ENCODE assay signal across 9 mouse cellular contexts in genomic region chr1:155201914-155202313, GRCm38 (mm10). TPM values are rescaled to one million over a fixed set of nuclear protein-coding genes. Genes with fewer than 3 reads are reported as not detected.
DNase-seq lines count a peak whose midpoint lies in the region; ATAC-seq and TF ChIP-seq lines count a peak whose summit lies in the region.
"Had no signal": no experiment of that assay in that cellular context is flagged by ENCODE, and none has a peak within 500 bp of the region (broad histone marks: within the 10 kb centered on the region; RNA-seq: fewer than 3 reads in every experiment).

No protein-coding gene starts in this region.

- ATAC-seq in intestine, embryonic 16.5 days, result peak; percentile 60
- peak; percentile 75 for ATAC-seq in lung, postnatal 0 days

- 0 out of 2 replicates have a peak overlapping the region, but pooled peaks have one; percentile 5 for H3K27ac ChIP-seq in gastrocnemius, adult 2 months
- H3K27ac ChIP-seq in MEL (ENCODE audit: control insufficient read depth, low read depth, low read length), result peak overlapping the region; percentile 83
- peak overlapping the region; percentile 81 for H3K27ac ChIP-seq in intestine, embryonic 16.5 days (ENCODE audit: low read length)
- H3K27ac ChIP-seq in lung, postnatal 0 days (ENCODE audit: low read length), result no peak overlapping the region

- TF ChIP-seq EP300 in MEL (IDR thresholded peaks at IDR 0.05; ENCODE audit: low read depth in 1 of 2, low read length in 2 of 2), result no peak
- TF ChIP-seq EP300 in lung, postnatal 0 days (IDR thresholded peaks at IDR 0.05), result no peak

- no peak for TF ChIP-seq RAD21 in MEL (IDR thresholded peaks at IDR 0.05; ENCODE audit: low read depth, low read length)

- no peaks in the 10 kb centered on the region for H3K9me3 ChIP-seq in MEL (replicated peaks; ENCODE audit: insufficient read depth, low read length)
- H3K9me3 ChIP-seq in intestine, embryonic 16.5 days (ENCODE audit: control insufficient read depth, low read length), result no peaks in the 10 kb centered on the region
- no peaks in the 10 kb centered on the region for H3K9me3 ChIP-seq in lung, postnatal 0 days (ENCODE audit: low read length)
- H3K9me3 ChIP-seq: megakaryocyte, embryonic 14.5 days had no signal

- no peak for TF ChIP-seq POLR2A in MEL (IDR thresholded peaks at IDR 0.05; ENCODE audit: control insufficient read depth in 1 of 2, insufficient read depth in 1 of 2, low read depth in 1 of 2, low read length in 2 of 2, poor library complexity in 1 of 2)

- H3K4me1 ChIP-seq in MEL (ENCODE audit: control insufficient read depth in 1 of 2, insufficient read depth in 2 of 2, low read length in 2 of 2), result peaks cover 5 to 16% of the 10 kb centered on the region in 2 experiments
- H3K4me1 ChIP-seq in intestine, embryonic 16.5 days (ENCODE audit: control insufficient read depth, insufficient read depth, low read length), result peaks cover 27% of the 10 kb centered on the region
- H3K4me1 ChIP-seq in lung, postnatal 0 days (ENCODE audit: insufficient read depth, low read depth, low read length), result no peaks in the 10 kb centered on the region

- no peak overlapping the region for H3K4me3 ChIP-seq in gastrocnemius, adult 2 months
- H3K4me3 ChIP-seq in MEL (ENCODE audit: control insufficient read depth in 1 of 2, insufficient read depth in 1 of 2, low read depth in 2 of 2, low read length in 2 of 2), result no peak overlapping the region
- no peak overlapping the region for H3K4me3 ChIP-seq in intestine, embryonic 16.5 days (ENCODE audit: low read length)
- no peak overlapping the region for H3K4me3 ChIP-seq in lung, postnatal 0 days (ENCODE audit: low read depth, low read length)
- H3K4me3 ChIP-seq: megakaryocyte, embryonic 14.5 days had no signal

- intact Hi-C loops in gastrocnemius, adult 2 months (cut with DNase I), result no loop called here
- intact Hi-C loops in gastrocnemius, postnatal 14 days (cut with DNase I; ENCODE audit: low total_unique reads), result no loop called here

- 74% methylated on average over 17 of the region's 17 CpGs for WGBS in intestine, embryonic 16.5 days
- WGBS in lung, postnatal 0 days, result 68% methylated on average over 17 of the region's 17 CpGs

- no peaks in the 10 kb centered on the region for H3K27me3 ChIP-seq in MEL (ENCODE audit: control insufficient read depth in 1 of 2, insufficient read depth in 2 of 2, low read length in 2 of 2)
- no peaks in the 10 kb centered on the region for H3K27me3 ChIP-seq in intestine, embryonic 16.5 days (replicated peaks; ENCODE audit: control insufficient read depth, insufficient read depth, low read length)
- H3K27me3 ChIP-seq in lung, postnatal 0 days (replicated peaks; ENCODE audit: insufficient read depth, low read length), result no peaks in the 10 kb centered on the region
- H3K27me3 ChIP-seq: megakaryocyte, embryonic 14.5 days had no signal

- no peak for DNase-seq in gastrocnemius, adult 2 months
- no peak for DNase-seq in gastrocnemius, postnatal 14 days
- DNase-seq in MEL (ENCODE audit: low read depth, low spot score), result no peak
- peak; percentile 76 for DNase-seq in lung, postnatal 0 days (ENCODE audit: low spot score)
- DNase-seq in cerebellum, postnatal 25 days, result no peak
- DNase-seq in adrenal gland, postnatal 10 days, result no peak
- no peak for DNase-seq in right cerebral cortex, adult 18-20 months

- peaks cover 3 to 17% of the 10 kb centered on the region in 2 experiments for H3K36me3 ChIP-seq in MEL (ENCODE audit: control insufficient read depth in 1 of 2, insufficient read depth in 2 of 2, low read length in 2 of 2)
- H3K36me3 ChIP-seq in intestine, embryonic 16.5 days (ENCODE audit: control insufficient read depth, insufficient read depth, low read length), result 0 out of 2 replicates have a peak, but pooled peaks cover 2% of the 10 kb centered on the region
- H3K36me3 ChIP-seq in lung, postnatal 0 days (ENCODE audit: insufficient read depth, low read length), result no peaks in the 10 kb centered on the region; the same call in 1 of the 2 replicates

- peak overlapping the region; percentile 21 for H3K9ac ChIP-seq in MEL (ENCODE audit: control insufficient read depth, low read depth, low read length, poor library complexity, severe bottlenecking)
- H3K9ac ChIP-seq in intestine, embryonic 16.5 days (ENCODE audit: low read depth, low read length), result no peak overlapping the region; the same call in 1 of the 2 replicates
- no peak overlapping the region for H3K9ac ChIP-seq in lung, postnatal 0 days (replicated peaks; ENCODE audit: low read depth)

- no peak overlapping the region for H3K4me2 ChIP-seq in intestine, embryonic 16.5 days (ENCODE audit: low read depth, low read length)
- H3K4me2 ChIP-seq in lung, postnatal 0 days (replicated peaks; ENCODE audit: low read depth, low read length), result no peak overlapping the region

- no peaks in the 10 kb centered on the region for H3K79me2 ChIP-seq in MEL (ENCODE audit: control insufficient read depth, insufficient read depth, low read length, poor library complexity)

- TF ChIP-seq CTCF in gastrocnemius, adult 2 months (IDR thresholded peaks at IDR 0.05), result no peak
- no peak for TF ChIP-seq CTCF in MEL (IDR thresholded peaks at IDR 0.05 in 2 of 3, conservative IDR thresholded peaks at IDR 0.05 in 1 of 3; ENCODE audit: control insufficient read depth in 1 of 3, insufficient read depth in 1 of 3, low read depth in 2 of 3, low read length in 3 of 3, poor library complexity in 1 of 3, severe bottlenecking in 1 of 3)
- TF ChIP-seq CTCF in lung, postnatal 0 days (IDR thresholded peaks at IDR 0.05), result no peak

TF ChIP-seq in MEL, 35 proteins besides CTCF, POLR2A, EP300 and RAD21:
- TF ChIP-seq TAL1 (IDR thresholded peaks at IDR 0.05; ENCODE audit: low read length), result no peak
- no peak for TF ChIP-seq MAFK (IDR thresholded peaks at IDR 0.05; ENCODE audit: borderline replicate concordance, low read depth, low read length)
- no peak for TF ChIP-seq MAZ (IDR thresholded peaks at IDR 0.05; ENCODE audit: low read depth, low read length)
- TF ChIP-seq RCOR1 (IDR thresholded peaks at IDR 0.05; ENCODE audit: low read depth, low read length), result no peak
- TF ChIP-seq POLR2AphosphoS5 (IDR thresholded peaks at IDR 0.05; ENCODE audit: borderline replicate concordance, low read depth, low read length), result no peak

RNA-seq across cellular contexts. Expression of gene BC034090, which starts 42.3 kb away (rescaled TPM):
- 1 to 10 TPM in 1 of 2 experiments, under 1 TPM in 1; 0.94 to 1.8 TPM for total RNA-seq in gastrocnemius, adult 2 months (2021)
- total RNA-seq in gastrocnemius, postnatal 14 days (2021), result 1 to 10 TPM; 3.8 to 4.3 TPM
- 0.10 and 0.12 TPM in 2 replicates for total RNA-seq in MEL (2012; rRNA removed)
- polyA plus RNA-seq in MEL (2012; ENCODE audit: insufficient read depth in 1 of 2, insufficient read length in 2 of 2, low read depth in 1 of 2, low replicate concordance in 2 of 2, missing spikeins in 1 of 2), result under 1 TPM in 1 of 2 experiments, not detected in 1; 0.28 TPM
- polyA plus RNA-seq in intestine, embryonic 16.5 days (2015; fragmentation: Nextera tagmentation; extraction: Ambion mirVana), result 1.5 and 2.5 TPM in 2 replicates
- polyA plus RNA-seq in lung, postnatal 0 days (2015; fragmentation: Nextera tagmentation; extraction: Ambion mirVana), result 2.4 and 2.7 TPM in 2 replicates
- total RNA-seq in adrenal gland, postnatal 10 days (2021), result 10 to 100 TPM; 22.3 to 26.2 TPM

RNA-seq across cellular contexts. Expression of gene Stx6, which starts 43.4 kb away (rescaled TPM):
- total RNA-seq in gastrocnemius, adult 2 months (2021), result 10 to 100 TPM; 10.5 to 12.8 TPM
- 10 to 100 TPM; 14.4 to 20.8 TPM for total RNA-seq in gastrocnemius, postnatal 14 days (2021)
- 16.7 and 18.1 TPM in 2 replicates for total RNA-seq in MEL (2012; rRNA removed)
- 10 to 100 TPM in 1 of 2 experiments, not detected in 1; 38.4 TPM for polyA plus RNA-seq in MEL (2012; ENCODE audit: insufficient read depth in 1 of 2, insufficient read length in 2 of 2, low read depth in 1 of 2, low replicate concordance in 2 of 2, missing spikeins in 1 of 2)
- polyA plus RNA-seq in intestine, embryonic 16.5 days (2015; fragmentation: Nextera tagmentation; extraction: Ambion mirVana), result 36.1 and 44.2 TPM in 2 replicates
- polyA plus RNA-seq in lung, postnatal 0 days (2015; fragmentation: Nextera tagmentation; extraction: Ambion mirVana), result 74.3 and 77.4 TPM in 2 replicates
- total RNA-seq in adrenal gland, postnatal 10 days (2021), result 10 to 100 TPM; 47.9 to 65.0 TPM

RNA-seq across cellular contexts. Expression of gene Mr1, which starts 55.3 kb away (rescaled TPM):
- total RNA-seq in gastrocnemius, adult 2 months (2021), result 10 to 100 TPM in 1 of 2 experiments, 1 to 10 TPM in 1; 10.0 to 11.1 TPM
- 1 to 10 TPM; 5.7 TPM for total RNA-seq in gastrocnemius, postnatal 14 days (2021)
- total RNA-seq in MEL (2012; rRNA removed), result 1.8 and 2.0 TPM in 2 replicates
- polyA plus RNA-seq in MEL (2012; ENCODE audit: insufficient read depth in 1 of 2, insufficient read length in 2 of 2, low read depth in 1 of 2, low replicate concordance in 2 of 2, missing spikeins in 1 of 2), result 1 to 10 TPM in 1 of 2 experiments, not detected in 1; 3.9 TPM
- polyA plus RNA-seq in intestine, embryonic 16.5 days (2015; fragmentation: Nextera tagmentation; extraction: Ambion mirVana), result 4.6 and 5.2 TPM in 2 replicates
- polyA plus RNA-seq in lung, postnatal 0 days (2015; fragmentation: Nextera tagmentation; extraction: Ambion mirVana), result 10.5 and 13.2 TPM in 2 replicates
- total RNA-seq in adrenal gland, postnatal 10 days (2021), result 10 to 100 TPM; 13.4 to 18.6 TPM

Comparison
In these comparisons a context has a peak if more than half of its experiments do, and no peak if none do; other contexts are left out.
1. RNA of gene BC034090, which starts 42.3 kb away (total RNA-seq): 22.3 to 26.2 TPM in adrenal gland, postnatal 10 days; 3.8 to 4.3 TPM in gastrocnemius, postnatal 14 days, 0.94 to 1.8 TPM in gastrocnemius, adult 2 months and 0.10 to 0.12 TPM in MEL; every median in the first group is over 4 times any median in the second.